Mouse (Mus musculus) gastrocnemius, adult 2 months (tissue): ENCODE data around the gene Tex35. TPM values are rescaled to one million over a fixed set of nuclear protein-coding genes. Genes with fewer than 3 reads are reported as not detected.

Experiments used
- DNase-seq: peaks from one replicate; pipeline ENCODE4 v3.0.0; 2022
- H3K27ac ChIP-seq: fragments of 200-600 bp; 2 replicates; pipeline ENCODE4 v1.8.1; 2022; ENCODE audit warnings: mild to moderate bottlenecking
- H3K4me3 ChIP-seq: fragments of 200-600 bp; 2 replicates; pipeline ENCODE4 v1.8.1; 2022; ENCODE audit warnings: mild to moderate bottlenecking, moderate library complexity
- CTCF ChIP-seq: fragments of 200-600 bp; IDR thresholded peaks from 2 replicates; pipeline ENCODE4 v1.8.1; 2022; ENCODE audit warnings: antibody characterized with exemption, mild to moderate bottlenecking, moderate library complexity
- intact Hi-C: fragments of 180-260 bp; cut with DNase I; formaldehyde crosslinking; loops from one replicate; pipeline ENCODE4 v1.15.1; 2025
- total RNA-seq, 2 experiments: library from RNA; stranded (reverse); gene quantifications; 2 replicates each; pipeline ENCODE4 v1.2.3; 2021

The Tex35 gene
- total RNA-seq, 2 experiments from 2014 or later: not detected

GRCm38 (mm10) chr1:157061800-157062444 is 46.6 kb downstream of the Tex35 start:
- H3K4me3 ChIP-seq: no peak overlapping the region
- no peak overlapping the region for H3K27ac ChIP-seq
- TF ChIP-seq CTCF: no peak
- intact Hi-C loops: no loop called here
- no peak for DNase-seq

GRCm38 (mm10) chr1:157061170-157061569 is 47.3 kb downstream of the Tex35 start:
- no peak for DNase-seq
- Histone ChIP-seq H3K4me3 (no peak overlapping the region), H3K27ac (no peak overlapping the region)
- no peak for TF ChIP-seq CTCF
- intact Hi-C loops: no loop called here

- no peak for DNase-seq
- no peak for TF ChIP-seq CTCF
- no peak overlapping the region for H3K27ac ChIP-seq
- intact Hi-C loops: no loop called here
- no peak overlapping the region for H3K4me3 ChIP-seq
These were observed 47.9 kb downstream of the Tex35 start for GRCm38 (mm10) chr1:157060441-157061135.

GRCm38 (mm10) chr1:157055901-157056300 is 52.6 kb downstream of the Tex35 start:
- Histone ChIP-seq H3K27ac (no peak overlapping the region), H3K4me3 (no peak overlapping the region)
- no peak for DNase-seq
- intact Hi-C loops: no loop called here
- no peak for TF ChIP-seq CTCF

GRCm38 (mm10) chr1:157055288-157055831 is 53.1 kb downstream of the Tex35 start:
- DNase-seq: no peak
- no peak overlapping the region for H3K27ac ChIP-seq
- no peak for TF ChIP-seq CTCF
- intact Hi-C loops: no loop called here
- H3K4me3 ChIP-seq: no peak overlapping the region

GRCm38 (mm10) chr1:157054659-157055058 is 53.8 kb downstream of the Tex35 start:
- no peak overlapping the region for H3K4me3 ChIP-seq
- no peak overlapping the region for H3K27ac ChIP-seq
- intact Hi-C loops: no loop called here
- TF ChIP-seq CTCF: no peak
- DNase-seq: no peak

- DNase-seq: no peak
- no peak overlapping the region for H3K4me3 ChIP-seq
- intact Hi-C loops: no loop called here
- no peak for TF ChIP-seq CTCF
- H3K27ac ChIP-seq: no peak overlapping the region
These were observed 58.6 kb downstream of the Tex35 start for GRCm38 (mm10) chr1:157049886-157050285.

Other genes starting within 250 kb of the Tex35 start
- gene Ralgps2, start 169.1 kb downstream of the Tex35 start, total RNA-seq: 1 to 10 TPM; 1.5 to 1.9 TPM